Mouse (Mus musculus) kidney, embryonic 14.5 days (tissue): ENCODE measurements around the gene Gm49322. TPM values are rescaled to one million over a fixed set of nuclear protein-coding genes. Genes with fewer than 3 reads are reported as not detected.
"Not testable (repeated sequence)": the region's sequence is repeated elsewhere in the genome, so short reads cannot be mapped to it uniquely, and the experiment has no call there.

Experiments
- ATAC-seq: fragments of 200-750 bp; cut with Nextera tagmentation; 2 replicates; pipeline ENCODE4 v1.8.0; 2017; ENCODE audit warnings: moderate number of reproducible peaks, mild to moderate bottlenecking, moderate TSS enrichment, moderate library complexity; ENCODE audit not compliant: low FRiP score, low TSS enrichment
- H3K27ac ChIP-seq: fragments of 300-500 bp; sonication (generic); 2 replicates; pipeline ENCODE4 v1.5.1; 2014; ENCODE audit warnings: low read depth, mild to moderate bottlenecking, low read length, moderate library complexity, mixed read lengths
- H3K27me3 ChIP-seq: fragments of 300-500 bp; sonication (generic); 2 replicates; pipeline ENCODE4 v1.6.1; 2014; ENCODE audit warnings: mild to moderate bottlenecking, low read length; ENCODE audit not compliant: control insufficient read depth, insufficient read depth
- H3K36me3 ChIP-seq: fragments of 300-500 bp; sonication (generic); 2 replicates; pipeline ENCODE4 v1.6.1; 2014; ENCODE audit warnings: low read length, mixed read lengths; ENCODE audit not compliant: control insufficient read depth, insufficient read depth
- H3K4me1 ChIP-seq: fragments of 300-500 bp; sonication (generic); 2 replicates; pipeline ENCODE4 v1.6.1; 2014; ENCODE audit warnings: low read length, mixed read lengths; ENCODE audit not compliant: control insufficient read depth, insufficient read depth
- H3K4me2 ChIP-seq: fragments of 300-500 bp; sonication (generic); replicated peaks from 2 replicates; pipeline ENCODE4 v1.6.1; 2014; ENCODE audit warnings: low read depth, mild to moderate bottlenecking, low read length
- H3K4me3 ChIP-seq: fragments of 300-500 bp; sonication (generic); 2 replicates; pipeline ENCODE4 v1.5.1; 2014; ENCODE audit warnings: mild to moderate bottlenecking, low read length
- H3K9ac ChIP-seq: fragments of 300-500 bp; sonication (generic); 2 replicates; pipeline ENCODE4 v1.6.1; 2014; ENCODE audit warnings: low read depth, mild to moderate bottlenecking, low read length, moderate library complexity
- H3K9me3 ChIP-seq: fragments of 300-500 bp; sonication (generic); 2 replicates; pipeline ENCODE4 v1.6.1; 2016; ENCODE audit warnings: low read length; ENCODE audit not compliant: control insufficient read depth
- WGBS: fragments of 180-500 bp; shearing (Covaris S2); extraction: QIAGEN DNeasy Blood & Tissue Kit; methylation state at CpG from one replicate; pipeline ENCODE4 v1.1.7; 2014; 5-methylcytosine and 5-hydroxymethylcytosine counted together
- polyA plus RNA-seq: library from polyadenylated mRNA; unstranded; fragments of >200 nt; fragmentation: Nextera tagmentation; extraction: Ambion mirVana; gene quantifications from 2 replicates; pipeline ENCODE4 v1.2.1, GENCODE M21; 2014

Gene Gm49322
- 1.9 and 2.5 TPM in 2 replicates for polyA plus RNA-seq

DNA sequence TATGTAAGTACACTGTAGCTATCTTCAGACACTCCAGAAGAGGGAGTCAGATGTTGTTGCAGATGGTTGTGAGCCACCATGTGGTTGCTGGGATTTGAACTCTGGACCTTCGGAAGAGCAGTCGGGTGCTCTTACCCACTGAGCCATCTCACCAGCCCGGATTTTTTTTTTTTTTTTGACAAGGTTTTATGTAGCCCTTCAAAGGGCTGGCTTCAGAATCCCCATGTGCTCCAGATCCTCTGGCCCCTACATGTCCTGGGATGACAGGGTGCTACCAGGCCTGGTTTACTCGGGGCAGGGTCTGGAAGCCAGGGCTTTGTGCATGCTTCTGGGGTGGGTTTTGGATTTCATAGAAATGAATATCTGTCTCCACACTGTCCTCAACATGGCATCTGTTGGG lies at the start of gene Gm49322:
Gene Gm49322 (plus strand): TSS at position 301 of the 400 bp plus-strand sequence.
- not testable (repeated sequence) for H3K27me3 ChIP-seq, ATAC-seq, H3K27ac ChIP-seq, H3K9ac ChIP-seq, H3K9me3 ChIP-seq, H3K4me3 ChIP-seq, H3K4me2 ChIP-seq
- peaks cover 11% of the 10 kb centered on the region for H3K4me1 ChIP-seq
- WGBS, result 79% methylated on average over 1 of the region's 4 CpGs
- H3K36me3 ChIP-seq, result peaks cover 34% of the 10 kb centered on the region

DNA sequence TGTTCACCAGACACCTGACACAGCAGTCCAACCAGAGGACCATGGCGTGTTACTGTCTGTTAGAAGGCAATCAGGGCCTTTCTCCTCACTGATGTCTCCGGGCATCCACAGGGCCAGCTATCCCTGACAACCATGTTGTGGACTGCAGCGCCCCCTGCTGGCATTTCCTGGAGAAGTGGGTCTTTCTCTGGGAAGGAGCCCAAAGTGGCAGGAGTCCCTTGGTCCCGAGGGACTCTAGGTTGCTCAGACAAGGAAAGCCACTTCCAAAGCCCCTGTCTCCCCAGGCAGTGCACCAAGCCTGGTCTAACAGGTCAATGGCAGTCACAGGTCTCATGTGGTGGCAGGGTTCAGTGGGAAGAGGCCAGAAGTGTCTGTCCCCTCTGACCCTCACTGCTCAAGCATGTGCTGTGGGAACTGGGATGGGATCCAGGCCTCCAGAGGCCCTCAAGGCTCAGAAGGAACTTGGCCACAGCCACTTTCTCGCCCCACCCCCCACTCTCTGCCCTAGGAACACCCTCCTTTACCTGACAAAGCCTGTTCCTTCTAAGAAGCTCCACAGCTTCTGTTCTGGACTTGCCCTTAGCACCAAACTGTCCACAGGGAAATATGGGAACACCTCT lies 48.4 kb upstream of the Gm49322 start:
- Histone ChIP-seq H3K27me3 (no peaks in the 10 kb centered on the region), H3K4me2 (no peak overlapping the region), H3K4me1 (peaks cover 17% of the 10 kb centered on the region), H3K36me3 (no peaks in the 10 kb centered on the region), H3K9ac (no peak overlapping the region), H3K4me3 (no peak overlapping the region), H3K27ac (no peak overlapping the region), H3K9me3 (no peaks in the 10 kb centered on the region)
- no peak for ATAC-seq
- 45% methylated on average over 5 of the region's 5 CpGs for WGBS

GRCm38 (mm10) chr10:80559431-80559830 lies 46.4 kb upstream of the Gm49322 start:
- H3K9ac ChIP-seq, result no peak overlapping the region
- H3K4me3 ChIP-seq, result no peak overlapping the region
- no peak overlapping the region for H3K27ac ChIP-seq
- H3K4me1 ChIP-seq, result peaks cover 20% of the 10 kb centered on the region
- WGBS, result 93% methylated on average over 7 of the region's 7 CpGs
- no peak for ATAC-seq
- no peaks in the 10 kb centered on the region for H3K36me3 ChIP-seq
- no peaks in the 10 kb centered on the region for H3K27me3 ChIP-seq
- no peaks in the 10 kb centered on the region for H3K9me3 ChIP-seq
- no peak overlapping the region for H3K4me2 ChIP-seq

GRCm38 (mm10) chr10:80560621-80561020 lies 45.2 kb upstream of the Gm49322 start:
- Histone ChIP-seq H3K4me1 (peaks cover 20% of the 10 kb centered on the region), H3K4me3 (peak overlapping the region; percentile 88), H3K4me2 (peak overlapping the region; percentile 53), H3K9ac (peak overlapping the region; percentile 91), H3K27me3 (no peaks in the 10 kb centered on the region), H3K36me3 (no peaks in the 10 kb centered on the region), H3K9me3 (no peaks in the 10 kb centered on the region), H3K27ac (no peak overlapping the region; the same call in 1 of the 2 replicates)
- no peak for ATAC-seq
- under 1% methylated on average over 13 of the region's 13 CpGs for WGBS

- Histone ChIP-seq H3K36me3 (no peaks in the 10 kb centered on the region), H3K4me2 (peak within 1 kb of the TSS; percentile 53), H3K9ac (peak within 1 kb of the TSS; percentile 91), H3K9me3 (no peaks in the 10 kb centered on the region), H3K4me1 (peaks cover 20% of the 10 kb centered on the region), H3K27ac (peak within 1 kb of the TSS; percentile 78), H3K4me3 (peak within 1 kb of the TSS; percentile 88), H3K27me3 (no peaks in the 10 kb centered on the region)
- ATAC-seq, result peak; percentile 83
- under 1% methylated on average over 66 of the region's 72 CpGs for WGBS
Observed at GRCm38 (mm10) chr10:80561116-80561944, 44.5 kb upstream of the Gm49322 start, which contains the start of gene Rexo1. TSS of gene Rexo1 (minus strand) at chr10:80561560.

- peak; percentile 21; the same call in 1 of the 2 replicates for ATAC-seq
- Histone ChIP-seq H3K4me3 (no peak overlapping the region), H3K27ac (no peak overlapping the region), H3K4me2 (no peak overlapping the region), H3K27me3 (no peaks in the 10 kb centered on the region), H3K36me3 (peaks cover 14% of the 10 kb centered on the region; the same call in 1 of the 2 replicates), H3K4me1 (peaks cover 31% of the 10 kb centered on the region), H3K9me3 (no peaks in the 10 kb centered on the region), H3K9ac (no peak overlapping the region)
- WGBS, result 26% methylated on average over 17 of the region's 17 CpGs
Observed at GRCm38 (mm10) chr10:80566375-80567092, 39.3 kb upstream of the Gm49322 start.

DNA sequence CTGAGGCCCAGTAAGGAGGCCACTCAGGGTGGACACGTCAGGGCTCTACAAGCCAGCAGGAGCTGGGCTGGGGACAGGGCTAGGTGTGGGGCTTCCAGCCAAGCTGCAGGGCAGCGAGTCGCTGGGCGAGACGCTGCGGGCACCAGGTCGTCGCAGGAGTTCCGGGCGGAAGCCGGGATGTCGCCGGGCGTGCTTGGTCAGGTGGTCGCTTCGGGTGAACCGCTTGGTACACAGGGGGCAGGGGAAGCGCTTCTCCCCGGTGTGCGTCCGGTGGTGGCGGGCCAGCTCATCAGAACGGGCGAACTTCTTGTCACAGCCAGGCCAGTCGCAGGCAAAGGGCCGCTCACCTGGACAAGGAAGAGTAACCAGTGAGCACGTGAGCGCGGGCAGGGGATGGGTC lies 36.9 kb upstream of the Gm49322 start:
- no peak overlapping the region for H3K27ac ChIP-seq
- H3K9me3 ChIP-seq, result no peaks in the 10 kb centered on the region
- no peak overlapping the region for H3K4me3 ChIP-seq
- peaks cover 39% of the 10 kb centered on the region for H3K4me1 ChIP-seq
- ATAC-seq, result no peak
- H3K4me2 ChIP-seq, result no peak overlapping the region
- H3K9ac ChIP-seq, result no peak overlapping the region
- 93% methylated on average over 29 of the region's 29 CpGs for WGBS
- H3K27me3 ChIP-seq, result no peaks in the 10 kb centered on the region
- H3K36me3 ChIP-seq, result peaks cover 14% of the 10 kb centered on the region; the same call in 1 of the 2 replicates

- Histone ChIP-seq H3K36me3 (peaks cover 14% of the 10 kb centered on the region; the same call in 1 of the 2 replicates), H3K4me1 (peaks cover 44% of the 10 kb centered on the region), H3K27ac (no peak overlapping the region), H3K9me3 (no peaks in the 10 kb centered on the region), H3K4me2 (0 out of 2 replicates have a peak overlapping the region, but pooled peaks have one; percentile 10), H3K9ac (no peak overlapping the region), H3K27me3 (no peaks in the 10 kb centered on the region), H3K4me3 (no peak overlapping the region; the same call in 1 of the 2 replicates)
- peak; percentile 20; the same call in 1 of the 2 replicates for ATAC-seq
- 37% methylated on average over 10 of the region's 10 CpGs for WGBS
Observed at GRCm38 (mm10) chr10:80569664-80570066, 36.2 kb upstream of the Gm49322 start.
